Mouse (Mus musculus) embryo, embryonic 10 days (tissue): ENCODE measurements around the gene Tmem178.
A peak's percentile ranks its signal among the peaks of the same experiment; 100 is the strongest.

ENCODE experiments used
- DNase-seq: peaks from one replicate; pipeline ENCODE4 v3.0.0-alpha.2; 2015; ENCODE audit warnings: low spot score

Tmem178 gene

DNA sequence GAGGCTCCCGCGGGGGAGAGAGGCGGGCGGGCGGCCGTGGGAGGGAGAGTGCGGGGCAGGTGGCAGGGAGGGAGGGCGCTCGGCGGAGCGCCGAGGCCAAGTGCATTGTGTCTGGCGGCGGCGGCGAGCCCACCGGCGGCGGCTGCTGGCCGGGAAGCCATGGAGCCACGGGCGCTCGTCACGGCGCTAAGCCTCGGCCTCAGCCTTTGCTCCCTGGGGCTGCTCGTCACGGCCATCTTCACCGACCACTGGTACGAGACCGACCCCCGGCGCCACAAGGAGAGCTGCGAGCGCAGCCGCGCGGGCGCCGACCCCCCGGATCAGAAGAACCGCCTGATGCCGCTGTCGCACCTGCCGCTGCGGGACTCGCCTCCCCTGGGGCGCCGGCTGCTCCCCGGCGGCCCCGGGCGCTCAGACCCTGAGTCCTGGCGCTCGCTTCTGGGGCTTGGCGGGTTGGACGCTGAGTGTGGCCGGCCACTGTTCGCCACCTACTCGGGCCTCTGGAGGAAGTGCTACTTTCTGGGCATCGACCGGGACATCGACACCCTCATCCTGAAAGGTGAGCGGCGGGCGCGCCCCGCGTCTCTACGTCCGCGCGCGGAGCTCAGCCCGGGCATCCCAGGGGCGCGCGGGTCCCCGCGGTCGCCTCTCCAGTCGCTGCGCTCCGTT is at the start of gene Tmem178:
Tmem178 (plus strand) TSS at position 103 of the 669 bp plus-strand sequence.
- peak; percentile 51 for DNase-seq

DNA sequence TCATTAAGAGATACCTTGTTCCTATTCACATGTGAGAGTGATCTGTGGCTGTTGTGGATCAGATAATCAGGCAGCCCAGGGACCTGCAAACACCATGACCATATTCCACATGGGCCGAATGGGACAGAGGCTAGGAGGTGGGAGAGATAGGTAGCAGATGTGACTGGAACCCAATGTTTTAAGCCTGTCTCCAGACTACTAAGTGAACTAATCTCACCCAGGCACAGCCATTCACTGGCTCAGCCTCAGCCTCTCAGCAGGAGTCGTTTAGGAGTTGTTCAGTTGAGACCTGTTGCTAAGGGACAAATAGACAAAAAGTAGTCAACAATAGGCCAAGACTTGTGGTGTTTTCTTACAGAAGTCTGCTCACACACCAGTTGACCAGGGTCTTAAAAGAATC is 48.0 kb upstream of the Tmem178 start:
- no peak for DNase-seq

DNA sequence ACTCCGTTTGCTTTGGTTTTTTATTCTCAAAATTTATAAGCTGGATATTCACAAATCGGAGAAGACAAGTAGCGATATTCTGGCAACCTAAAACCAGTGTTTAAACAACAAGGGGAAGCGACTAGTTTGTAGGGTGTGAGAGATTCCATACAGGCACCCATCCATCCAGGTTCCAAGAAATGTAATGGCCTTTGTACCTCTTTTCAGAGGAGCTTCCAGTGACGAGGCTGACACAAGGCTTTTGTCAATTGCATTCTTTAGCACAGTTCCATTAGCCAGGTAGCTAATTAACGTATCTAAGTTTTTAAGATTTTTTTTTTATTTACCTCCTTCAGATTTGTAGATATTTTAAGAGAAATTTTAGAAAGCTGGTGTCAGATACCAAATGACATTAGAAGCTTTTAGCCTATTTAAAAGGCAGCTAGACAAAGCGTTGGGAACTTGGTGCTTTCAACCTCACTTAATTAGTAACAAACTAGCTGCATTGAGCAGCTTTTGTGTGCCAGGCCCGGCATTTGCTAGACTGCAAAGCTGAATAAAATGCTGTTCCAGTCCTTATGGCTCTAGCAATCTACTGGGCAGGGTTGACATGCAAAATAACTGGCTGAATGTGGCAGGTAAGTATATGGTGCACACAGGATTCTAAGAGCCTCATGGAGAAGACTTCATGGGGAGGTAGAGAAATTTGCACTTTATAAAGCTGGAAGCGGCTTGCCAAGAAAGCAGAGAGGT is 46.6 kb upstream of the Tmem178 start:
- DNase-seq, result no peak

DNA sequence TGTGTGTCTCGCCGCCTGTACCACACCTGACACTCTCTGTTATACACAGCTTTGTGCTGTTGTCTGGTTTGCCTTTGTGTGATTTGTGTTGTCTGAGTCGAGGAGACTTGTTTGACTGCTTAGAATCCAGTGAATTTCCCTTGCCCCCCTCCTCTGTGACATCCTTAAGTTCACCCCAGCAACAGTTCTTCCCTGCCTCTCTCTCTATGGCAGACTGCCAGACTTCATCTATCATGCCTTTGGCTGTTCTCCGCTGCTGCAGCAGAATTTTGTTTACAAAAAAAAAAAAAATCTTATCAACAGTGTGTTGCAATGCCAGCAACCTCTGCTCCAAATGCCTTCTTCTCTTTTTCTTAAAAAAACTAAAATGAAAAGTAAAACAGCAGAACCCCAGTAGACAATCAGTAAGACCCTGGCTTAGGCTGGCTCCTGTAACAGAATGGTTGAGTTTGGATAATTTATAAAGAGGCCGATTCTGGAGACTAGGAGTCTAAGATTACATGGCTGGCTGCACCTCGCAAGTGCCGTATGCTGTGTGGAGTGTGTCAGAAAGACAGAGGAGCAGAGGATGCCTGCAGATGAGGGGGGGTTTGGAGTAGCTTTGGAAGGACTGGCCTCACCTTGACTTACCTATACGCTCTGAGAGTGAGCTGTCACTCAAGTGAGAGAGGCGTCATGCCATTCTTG is 44.8 kb upstream of the Tmem178 start:
- no peak for DNase-seq

DNA sequence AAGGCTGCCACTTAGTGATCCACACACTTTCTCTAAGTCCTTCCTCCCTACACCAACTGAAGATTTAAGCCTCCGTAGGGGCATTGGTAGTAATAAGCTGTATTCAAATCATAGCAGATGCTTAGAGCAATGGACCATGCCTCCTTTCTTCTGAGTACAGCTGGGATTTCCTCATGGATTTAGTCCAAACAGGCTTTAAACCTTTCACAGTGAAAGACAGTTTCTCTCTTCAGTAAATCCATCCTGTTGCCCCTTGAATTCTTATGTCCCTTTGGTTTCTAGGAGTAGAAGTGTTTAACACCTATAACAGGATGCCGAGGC is 44.3 kb upstream of the Tmem178 start:
- no peak for DNase-seq

DNA sequence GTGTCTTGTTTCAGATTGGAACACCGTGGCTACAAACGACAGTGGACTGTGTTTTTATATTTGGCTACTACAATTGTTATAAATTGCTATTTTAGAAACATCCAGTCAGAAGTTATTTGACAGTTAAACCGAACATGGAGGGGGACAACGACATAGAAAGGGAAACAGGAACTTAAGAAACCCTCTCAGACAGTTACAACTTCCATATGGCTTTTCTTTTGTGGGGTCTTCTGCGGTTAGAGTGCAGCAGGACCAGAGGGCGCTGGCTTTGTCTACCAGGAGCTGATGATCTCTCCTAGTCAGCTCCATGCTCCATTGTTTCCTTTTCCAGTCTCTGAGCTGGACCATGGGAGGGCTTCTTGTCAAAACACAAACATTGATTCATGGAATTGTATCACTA is 42.5 kb upstream of the Tmem178 start:
- DNase-seq, result no peak

DNA sequence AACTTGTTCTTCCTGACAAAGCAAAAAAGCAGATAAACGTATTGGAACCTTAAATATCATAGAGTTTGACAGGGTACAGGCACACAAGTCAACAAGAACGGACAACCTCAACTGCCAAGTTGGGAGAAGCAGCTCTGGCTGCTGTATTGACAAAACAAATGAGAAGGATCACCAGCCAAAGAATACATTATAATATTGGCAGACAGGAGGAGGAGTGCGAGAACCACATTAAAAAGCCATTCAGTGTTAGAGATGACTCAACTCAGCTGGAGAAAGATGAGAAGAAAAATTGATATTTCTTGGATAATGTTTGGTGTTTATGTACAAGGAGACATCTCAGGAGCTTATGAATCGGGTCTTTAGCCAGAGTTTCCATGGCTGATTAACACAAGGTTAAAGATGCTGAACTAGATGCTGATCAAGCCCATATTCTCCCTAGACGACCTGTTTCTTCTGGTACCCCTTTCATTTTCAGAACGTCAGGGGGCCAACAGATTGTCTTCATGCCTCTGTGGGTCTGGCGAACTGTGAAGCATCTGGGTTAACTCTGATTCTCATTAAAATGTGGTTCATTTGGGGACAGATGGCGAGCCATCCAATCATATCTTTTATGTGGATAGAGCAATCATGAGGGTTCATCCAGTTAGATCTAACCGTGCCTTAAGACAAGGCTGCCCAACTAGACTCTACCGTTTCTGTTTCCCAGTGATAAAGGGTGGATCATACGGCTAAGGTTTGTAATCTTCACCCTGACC is 41.1 kb upstream of the Tmem178 start:
- DNase-seq, result no peak

DNA sequence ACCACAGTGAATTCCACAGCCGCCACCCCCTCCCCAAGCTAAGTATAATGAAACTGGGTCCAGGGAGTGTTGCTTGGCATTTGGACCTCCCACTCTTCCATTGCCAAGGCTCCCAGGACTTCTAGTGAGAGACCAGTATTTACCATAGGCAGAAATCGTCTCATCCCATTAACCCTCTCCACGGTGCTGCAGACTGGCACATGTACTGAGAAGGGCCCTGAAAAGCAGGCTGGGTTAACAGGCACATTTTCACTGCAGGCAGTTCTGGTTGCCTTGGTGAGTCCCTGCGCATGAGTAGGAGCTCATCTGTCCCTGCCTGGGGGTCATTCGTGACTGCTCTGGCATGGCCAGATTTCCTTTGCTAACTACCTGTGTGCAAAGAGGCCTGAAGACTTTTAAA is 40.4 kb upstream of the Tmem178 start:
- DNase-seq, result no peak

DNA sequence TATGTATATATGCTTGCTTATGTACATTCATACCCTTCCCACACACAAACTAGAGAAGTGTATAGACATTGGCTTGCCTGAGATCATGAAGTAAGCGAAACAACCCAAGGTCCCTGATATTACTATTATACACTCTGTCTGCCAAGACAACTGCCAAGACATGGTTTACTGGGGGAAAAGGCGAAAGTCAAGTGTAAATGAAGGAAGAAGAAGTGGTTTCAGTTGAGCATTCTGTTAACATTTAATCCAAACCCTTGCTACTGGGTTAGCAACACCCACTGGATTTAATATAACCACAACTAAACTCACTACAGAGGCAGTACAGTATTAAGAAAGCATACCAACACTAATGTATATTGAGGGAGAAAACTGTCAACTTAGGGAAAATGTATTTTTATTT is 28.8 kb upstream of the Tmem178 start:
- DNase-seq, result no peak

DNA sequence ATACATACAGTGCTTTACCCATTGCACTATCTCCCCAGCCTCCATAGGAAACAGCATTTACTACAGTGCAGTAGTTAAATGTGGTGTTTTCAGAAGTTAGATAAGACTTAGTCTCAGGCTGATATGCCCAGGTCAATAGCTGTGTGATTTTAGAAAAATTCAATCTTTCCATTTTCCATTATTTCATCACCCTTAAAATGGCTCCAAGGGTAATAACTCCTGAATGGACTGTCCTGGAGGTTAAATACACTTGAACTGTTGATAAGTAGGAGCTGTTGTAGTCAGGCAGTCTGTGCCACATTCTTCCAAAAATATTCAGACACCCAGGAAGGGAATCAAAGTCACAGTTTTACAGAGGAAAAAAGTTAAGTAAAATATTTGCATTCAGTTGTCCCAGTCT is 25.2 kb upstream of the Tmem178 start:
- no peak for DNase-seq

DNA sequence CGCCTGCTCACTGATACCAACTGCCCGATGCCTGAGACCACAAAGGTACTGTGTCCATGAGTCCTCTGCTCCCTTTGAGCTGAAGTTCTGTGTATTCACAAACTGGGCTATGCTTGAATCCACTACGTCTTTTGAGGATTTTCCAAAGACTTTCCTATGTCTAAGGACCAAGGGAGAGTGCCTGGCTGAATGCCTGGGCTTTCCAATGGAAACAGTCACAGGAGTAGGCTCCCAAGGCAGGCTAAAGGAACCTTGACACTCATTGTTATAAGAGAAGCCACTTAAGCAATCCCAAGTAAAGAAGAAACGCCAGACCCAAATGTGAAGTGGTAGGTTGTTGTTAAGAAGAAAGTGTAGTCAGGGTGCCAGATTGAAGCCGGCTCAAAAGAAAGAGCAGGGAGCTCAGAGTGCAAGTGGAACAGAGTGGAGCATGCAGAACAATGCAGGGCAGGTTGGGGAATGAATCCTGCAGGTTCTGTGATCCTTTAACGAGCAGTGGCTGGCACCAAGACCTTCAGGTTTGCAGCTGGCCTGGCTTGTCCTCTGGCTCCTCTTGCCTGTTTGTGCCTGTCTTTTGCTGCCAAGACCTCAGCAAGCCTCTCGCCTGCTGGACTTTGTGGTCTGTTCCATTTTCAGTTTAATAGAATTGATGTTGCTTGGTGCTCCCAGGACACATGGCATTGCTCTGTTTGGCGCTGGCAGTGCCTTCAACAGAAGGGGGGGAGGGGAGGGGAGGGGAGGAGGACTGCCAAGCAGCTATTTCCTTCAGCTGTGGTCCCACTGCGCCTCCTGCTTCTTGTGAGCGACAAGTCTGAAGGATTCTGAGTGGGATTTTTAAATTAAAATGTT is 22.9 kb upstream of the Tmem178 start:
- no peak for DNase-seq

DNA sequence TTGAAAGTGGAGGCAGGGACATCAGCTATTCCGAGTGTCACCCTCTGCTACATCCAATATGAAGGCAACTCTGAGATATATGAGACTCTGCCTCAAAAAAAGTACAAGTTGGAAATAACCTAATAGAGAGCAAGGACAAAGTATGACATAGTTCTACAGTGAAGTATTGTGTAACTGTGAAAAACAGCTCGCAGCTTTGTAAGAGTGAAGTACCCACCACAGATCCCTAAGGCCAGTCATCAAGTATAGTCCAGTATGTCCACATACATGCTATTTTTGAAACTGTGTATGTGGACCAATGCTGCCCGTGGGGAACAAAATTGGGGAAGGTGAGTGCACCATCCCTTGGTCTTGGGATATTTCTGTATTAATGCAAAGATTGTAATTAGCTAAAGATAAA is 18.9 kb upstream of the Tmem178 start:
- no peak for DNase-seq

DNA sequence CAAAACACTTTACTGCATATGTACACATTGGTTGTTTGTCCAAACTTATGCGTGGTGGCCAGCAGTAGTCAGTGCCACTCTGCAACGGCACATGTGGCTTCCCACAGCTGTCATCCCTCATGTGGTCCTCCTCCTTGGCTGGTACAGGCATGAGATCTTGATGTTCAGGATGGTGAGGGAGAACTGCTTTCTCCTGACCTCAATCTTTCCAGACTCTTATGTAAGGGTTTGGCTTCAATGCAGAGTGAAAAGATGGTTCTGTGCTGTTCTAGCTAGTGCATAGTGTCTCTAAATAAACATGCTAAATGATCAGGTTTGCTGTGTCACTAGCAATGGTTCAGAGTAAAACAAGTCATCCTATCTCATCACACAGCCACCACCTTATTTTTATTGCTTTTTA is 17.3 kb upstream of the Tmem178 start:
- DNase-seq, result no peak

DNA sequence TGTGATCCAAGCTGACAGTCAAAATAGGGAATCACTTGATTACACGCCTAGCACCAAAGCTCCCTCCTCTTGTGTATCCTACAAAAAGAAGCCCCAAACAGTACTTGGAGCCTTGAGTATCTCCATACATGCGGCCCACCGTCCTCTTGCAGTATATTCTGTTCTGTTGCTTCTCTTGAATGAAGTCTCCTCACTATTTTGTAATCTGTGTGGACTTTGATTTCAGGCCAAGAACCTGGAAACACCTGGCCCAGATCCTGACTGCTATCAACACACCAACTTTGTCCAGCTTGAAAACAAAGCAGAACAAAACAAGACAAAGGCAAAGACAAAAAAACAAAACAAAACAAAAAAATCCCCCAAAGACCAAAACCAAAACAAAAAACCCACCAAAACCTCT is 11.7 kb upstream of the Tmem178 start:
- DNase-seq, result no peak

DNA sequence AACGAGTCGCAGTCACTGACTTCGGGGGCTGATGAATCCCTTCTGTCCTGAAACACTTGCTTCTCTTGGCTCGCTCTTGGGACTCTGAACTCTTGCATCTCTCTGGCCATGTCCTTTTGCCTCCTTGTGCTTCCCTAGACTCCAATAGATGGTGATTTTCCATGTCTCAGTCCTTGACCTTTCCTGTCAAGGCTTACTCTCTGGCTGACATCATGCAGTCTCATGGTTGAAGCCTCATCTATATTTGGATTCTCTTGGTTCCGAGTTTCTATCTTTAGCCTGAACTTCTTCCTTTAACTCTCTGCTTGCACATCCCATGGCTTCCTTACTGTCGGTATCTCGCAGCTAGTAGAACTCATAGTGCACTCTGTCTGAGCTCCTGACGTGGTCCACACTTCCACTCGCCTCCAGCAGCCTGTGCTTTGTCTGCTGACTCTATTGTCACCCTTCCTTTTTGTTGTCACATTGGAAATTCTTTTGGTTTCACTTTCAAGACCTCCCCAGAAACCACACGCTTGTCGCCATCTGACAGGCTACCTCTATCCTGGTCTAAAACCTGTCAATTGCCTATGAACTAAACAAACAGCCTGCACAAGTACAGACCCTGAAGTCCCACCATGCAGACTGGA is 10.9 kb upstream of the Tmem178 start:
- DNase-seq, result no peak

DNA sequence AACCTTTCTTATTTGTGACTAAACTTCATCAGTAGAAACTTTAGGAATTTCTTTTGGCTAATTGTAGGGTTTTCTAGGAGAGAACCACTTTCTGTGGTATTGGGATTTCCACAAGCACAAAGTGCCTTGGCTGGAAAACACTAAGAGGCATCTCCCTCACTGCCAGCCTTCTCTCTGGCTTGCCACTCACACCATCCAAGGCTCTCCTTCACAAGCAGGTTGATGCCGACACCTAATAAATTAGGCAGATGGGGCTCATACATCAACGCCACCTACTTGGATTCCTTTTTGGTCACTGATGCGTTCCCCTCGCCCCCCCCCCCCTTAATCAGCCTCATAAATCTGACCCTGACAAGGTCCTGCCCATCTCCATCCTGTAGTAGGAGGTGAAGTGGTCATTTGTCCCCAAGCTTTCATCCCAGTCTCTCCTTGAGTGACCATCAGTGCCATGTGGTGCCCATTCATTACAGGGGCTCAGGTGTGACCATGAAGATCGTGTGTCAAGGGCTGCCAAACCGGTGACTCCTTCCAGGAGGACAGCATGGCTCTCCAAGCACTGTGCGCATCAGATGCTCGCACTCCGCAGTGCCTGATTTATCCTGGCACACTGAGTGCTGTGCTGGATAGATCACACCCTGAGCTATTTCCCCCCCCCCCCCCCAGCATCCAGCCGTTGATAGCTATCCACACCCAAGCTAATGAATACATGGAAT is 8.5 kb upstream of the Tmem178 start:
- no peak for DNase-seq

DNA sequence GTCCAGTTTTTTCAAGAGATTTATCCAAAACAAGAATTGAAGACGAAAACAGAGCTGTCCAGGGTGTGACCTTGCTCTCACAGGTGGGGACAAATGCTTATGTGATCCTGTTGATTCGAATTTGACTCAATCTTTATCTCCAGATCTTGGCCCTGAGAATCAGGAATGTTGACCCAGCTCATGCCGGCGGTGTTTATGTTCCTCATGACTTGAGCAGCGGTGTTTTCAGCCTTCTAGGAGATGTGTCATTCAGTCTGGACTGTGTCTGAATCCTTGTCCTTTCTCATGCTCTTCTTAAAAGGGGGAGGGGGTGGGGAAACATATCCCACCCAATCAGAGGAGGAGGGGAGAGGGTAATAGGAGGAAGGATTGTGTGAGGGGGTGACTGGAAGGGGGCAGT is 7.9 kb upstream of the Tmem178 start:
- DNase-seq, result no peak

DNA sequence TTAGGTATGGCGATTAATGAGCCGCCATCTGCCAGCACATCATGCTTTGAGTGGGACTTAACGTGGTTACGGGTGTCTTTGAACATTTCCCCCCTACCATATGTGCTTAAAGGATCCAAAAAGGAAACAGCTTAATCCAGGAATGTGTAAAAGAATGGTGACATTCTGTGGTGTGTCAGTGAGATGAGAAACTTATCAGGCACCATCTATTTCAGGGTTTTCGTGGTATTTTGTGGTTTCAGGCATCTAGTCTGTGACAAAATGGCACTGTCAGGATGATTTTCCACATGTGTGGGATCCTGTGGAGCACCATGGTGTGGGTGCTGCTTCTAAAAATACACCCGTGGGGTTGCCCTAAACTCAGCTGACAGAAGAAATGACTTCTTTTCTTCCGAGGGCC is 4.6 kb upstream of the Tmem178 start:
- DNase-seq, result no peak

DNA sequence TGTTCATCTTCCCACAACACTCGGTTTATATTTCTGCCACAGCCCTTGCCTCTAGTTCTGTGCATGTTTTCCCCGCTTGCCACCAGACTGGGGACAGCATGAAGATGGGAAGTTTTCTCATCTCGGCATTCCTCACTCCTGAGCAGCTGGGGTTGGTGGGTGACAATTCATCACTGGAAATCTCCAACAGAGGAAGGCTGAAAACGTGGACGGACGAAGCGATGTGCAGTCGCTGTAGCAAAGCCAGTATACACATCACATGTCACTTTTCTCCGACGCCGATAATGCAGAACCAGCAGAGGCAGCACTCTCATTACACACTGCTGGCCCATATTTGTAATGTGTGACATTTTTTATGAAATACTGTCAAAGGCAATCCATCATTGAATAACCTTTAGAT is 2.6 kb upstream of the Tmem178 start:
- DNase-seq, result no peak

DNA sequence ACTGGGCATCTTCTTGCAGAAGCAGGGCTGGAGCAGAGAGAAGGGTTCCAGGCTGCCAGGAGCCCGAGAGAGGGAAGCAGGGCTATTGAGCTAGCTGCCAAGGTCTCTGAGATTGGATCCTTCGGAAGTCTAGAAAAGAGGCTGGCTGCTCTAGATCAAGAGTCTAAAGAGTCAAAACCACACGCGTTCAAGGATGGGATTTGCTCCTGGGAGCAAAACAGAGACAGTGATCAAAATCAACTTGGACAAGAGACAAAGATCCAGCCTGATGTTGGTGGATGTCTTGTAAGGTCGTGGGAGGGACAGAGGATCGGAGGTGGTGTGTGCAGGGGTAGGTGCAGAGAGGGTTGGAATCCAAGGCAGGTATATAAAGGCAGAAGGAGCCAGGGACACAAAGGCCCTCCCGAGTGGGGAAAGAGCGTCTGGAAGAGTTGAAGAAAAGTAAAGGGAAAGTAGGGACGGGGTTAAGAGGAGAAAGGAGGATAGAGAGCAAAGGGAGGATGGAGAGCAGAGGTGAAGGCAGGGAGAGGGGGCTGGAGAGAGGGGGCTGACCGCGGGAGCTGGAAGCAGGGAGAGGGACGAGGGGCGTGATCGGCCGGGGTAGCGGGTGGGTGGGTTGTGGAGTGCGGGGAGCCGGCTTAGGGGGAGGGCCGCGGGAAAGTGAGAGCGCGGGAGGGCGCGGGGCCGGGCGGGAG is 450 bp upstream of the Tmem178 start:
- no peak for DNase-seq
